Mouse (Mus musculus) ovary, postnatal 14 days (tissue): ENCODE measurements around the gene Tcerg1l.

Source experiments
- DNase-seq: peaks from one replicate; pipeline ENCODE4 v3.0.0; 2022; ENCODE audit warnings: low spot score

Gene Tcerg1l

DNA sequence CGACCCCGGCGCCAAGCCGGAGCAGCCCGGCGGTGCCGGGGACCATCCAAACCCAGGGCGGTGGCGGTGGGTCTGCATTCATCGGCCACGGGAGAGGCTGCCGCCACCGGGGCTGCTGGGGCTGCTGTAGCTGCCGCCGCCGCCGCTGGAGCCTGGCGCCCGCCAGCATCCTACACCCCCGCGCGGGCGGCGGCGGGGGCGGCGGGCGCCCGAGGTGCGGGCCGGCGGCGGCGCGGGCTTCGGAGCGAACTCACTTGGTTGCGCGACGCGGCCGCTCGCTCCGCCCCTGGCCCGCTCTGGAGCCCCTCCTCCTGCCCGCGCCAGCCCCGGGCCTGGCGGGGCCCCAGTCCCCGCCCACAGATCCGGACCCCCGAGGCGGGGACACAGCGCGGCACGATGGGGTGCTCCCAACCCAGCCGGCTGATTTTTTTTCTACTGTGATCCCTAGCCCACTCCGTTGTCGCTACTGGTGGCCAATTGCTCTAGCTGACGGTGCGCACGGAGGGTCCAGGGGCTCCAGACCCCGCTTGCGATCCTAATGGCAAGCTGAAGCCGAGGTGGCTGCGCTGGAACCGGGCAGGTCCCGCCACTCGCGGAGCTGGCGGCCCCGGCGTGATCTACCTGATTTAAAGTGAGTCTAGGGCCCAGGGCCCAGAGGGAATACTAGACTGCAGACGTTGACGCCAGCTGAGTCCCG lies at the start of gene Tcerg1l:
TSS of gene Tcerg1l (minus strand) at position 246 of the 697 bp plus-strand sequence.
- no peak for DNase-seq

DNA sequence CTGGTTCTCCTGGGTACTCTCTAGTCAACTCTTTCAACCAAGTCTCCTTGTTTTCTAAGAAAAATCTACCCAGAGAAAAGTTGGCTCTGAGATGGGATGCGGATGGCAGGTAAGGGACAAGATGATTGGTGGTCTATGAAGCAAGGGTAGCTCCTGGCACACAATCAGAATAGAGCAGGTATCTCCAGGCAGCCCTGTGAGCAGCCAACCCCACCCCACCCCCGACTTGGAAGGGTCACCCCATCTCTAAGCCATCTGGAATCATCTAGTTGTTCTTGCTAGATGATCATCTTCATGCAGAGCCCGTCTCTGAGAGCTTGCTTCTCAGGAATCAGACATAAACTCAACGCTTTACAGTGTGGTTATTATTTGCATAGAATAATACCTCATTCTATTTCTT lies 44.6 kb upstream of the Tcerg1l start:
- DNase-seq: no peak

DNA sequence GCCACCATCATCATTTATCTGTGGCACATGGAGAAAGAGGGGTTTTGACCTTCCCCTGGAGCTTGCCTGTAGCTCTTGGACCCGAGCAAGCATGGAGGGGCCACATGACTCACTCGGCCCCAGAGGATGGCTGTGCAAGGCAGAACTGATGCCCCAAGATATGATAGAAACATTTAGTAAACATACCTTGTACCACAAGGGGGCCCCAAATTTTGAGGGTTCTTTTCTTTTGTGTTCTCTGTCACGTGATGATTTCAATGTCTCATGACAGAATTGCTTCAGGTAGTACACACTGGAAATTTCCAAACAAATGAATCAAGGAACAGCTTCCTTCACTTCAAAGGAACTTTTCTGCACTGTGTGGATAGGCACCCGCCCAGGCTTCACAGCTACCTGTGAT lies 35.0 kb upstream of the Tcerg1l start:
- no peak for DNase-seq

DNA sequence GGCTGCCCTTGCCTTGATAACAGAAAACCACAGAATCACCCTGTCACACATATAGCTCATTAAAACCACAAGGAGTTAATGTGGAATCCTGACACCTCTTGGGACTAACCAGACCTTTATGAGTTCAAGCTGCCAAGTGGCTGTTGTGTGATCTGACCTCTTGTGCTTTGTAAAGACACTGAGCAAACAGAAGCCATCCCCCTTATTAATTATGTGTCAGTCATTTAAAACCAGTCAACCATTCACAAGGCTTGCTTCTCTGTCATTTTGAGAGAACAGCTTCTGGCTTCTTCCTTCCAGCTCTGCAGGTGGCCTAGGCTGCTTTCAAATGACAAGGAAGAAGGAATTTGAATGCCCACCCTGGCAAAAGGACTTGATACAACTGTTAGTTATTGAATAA lies 33.9 kb upstream of the Tcerg1l start:
- DNase-seq: no peak

DNA sequence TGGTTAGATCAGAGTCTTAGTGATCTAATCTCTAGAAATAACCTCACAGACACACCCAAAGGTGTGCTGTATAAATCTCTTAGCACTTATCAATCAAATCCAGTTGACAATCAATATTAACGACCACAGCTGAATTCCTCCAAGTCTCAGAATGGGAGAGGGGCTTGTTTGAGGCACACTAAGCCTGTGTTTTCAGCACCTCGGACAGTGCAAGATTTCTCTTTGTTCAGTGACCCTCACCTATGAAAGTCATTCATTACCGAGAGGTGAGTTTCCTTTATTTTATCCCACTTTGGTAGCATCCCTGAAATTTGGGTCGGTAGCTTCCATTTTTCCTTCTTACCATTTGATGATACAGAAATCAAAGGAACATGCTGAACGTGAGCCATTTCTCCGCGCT lies 32.4 kb upstream of the Tcerg1l start:
- DNase-seq: no peak

DNA sequence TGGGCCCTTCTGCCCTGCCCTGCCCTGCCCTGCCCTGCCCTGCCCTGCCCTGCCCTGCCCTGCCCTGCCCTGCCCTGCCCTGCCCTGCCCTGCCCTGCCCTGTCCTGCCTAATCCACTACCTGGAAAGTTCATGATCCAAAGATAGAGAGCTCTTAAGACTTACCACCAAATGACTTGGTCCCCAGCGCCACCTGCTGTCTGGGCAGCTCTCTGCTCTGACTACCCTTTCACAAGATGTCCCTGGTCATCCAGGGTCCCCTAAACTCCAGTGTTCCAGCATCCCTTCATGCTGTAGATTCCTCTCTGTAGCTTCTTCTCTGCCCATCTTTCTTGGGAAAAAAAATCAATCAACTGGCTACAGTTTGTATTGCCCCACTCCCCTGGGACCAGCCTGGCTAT lies 31.3 kb upstream of the Tcerg1l start:
- DNase-seq: no peak

DNA sequence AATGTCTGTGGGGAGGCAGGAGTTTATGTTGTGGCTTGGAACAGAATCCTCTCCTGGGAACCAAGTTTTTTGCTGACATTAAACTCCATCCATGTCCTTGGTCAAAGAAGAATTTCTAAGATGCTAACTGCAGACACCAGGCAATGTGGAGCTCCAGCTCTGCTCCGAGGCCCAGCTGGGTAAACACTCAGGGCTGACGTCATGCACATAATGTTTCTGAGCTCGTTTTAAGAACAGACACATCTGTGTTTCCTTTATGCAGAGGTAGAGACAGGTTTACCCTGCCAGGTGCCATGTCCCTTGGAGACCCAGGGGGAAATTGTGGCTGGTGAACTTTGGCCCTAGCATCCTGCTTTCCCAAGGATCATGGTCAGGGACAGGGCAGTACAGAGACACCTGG lies 29.9 kb upstream of the Tcerg1l start:
- DNase-seq: no peak

DNA sequence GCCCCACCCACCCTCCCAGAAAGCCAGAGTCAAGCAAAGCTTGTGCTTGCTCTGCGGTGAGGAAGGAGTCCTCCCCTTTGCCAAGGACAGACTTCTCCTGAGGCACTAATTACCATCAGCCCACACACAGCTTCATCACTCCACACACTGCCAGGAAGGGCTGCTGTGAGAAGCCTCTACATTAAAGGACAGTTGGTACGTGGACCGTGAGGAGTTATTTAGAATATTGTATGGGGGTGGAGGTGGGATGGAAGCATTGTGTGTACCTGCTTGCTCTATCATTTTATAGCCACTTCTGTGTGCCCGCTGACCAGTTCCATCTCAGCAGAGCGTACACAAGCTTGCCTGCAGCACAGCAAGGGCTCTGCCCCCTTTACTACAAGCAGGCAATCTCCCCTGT lies 16.0 kb upstream of the Tcerg1l start:
- DNase-seq: no peak

DNA sequence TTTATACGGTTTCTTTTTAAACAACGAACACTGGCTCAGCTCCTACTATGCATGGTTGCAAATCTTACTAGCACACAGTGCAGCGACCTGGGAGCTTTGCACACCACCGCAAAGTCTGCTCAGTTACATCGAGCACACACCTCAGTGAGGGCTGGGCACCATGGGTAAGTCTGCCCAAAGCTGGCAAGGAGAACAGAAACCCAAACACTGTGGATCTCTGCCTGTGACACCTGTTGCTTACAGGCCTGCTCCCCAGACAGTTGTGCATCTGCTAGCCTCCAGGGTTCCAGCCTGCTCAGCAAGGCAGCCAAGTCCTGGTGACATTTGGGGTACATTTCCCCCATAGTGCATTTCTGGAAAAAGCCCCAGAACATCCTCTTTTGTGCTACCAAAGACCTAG lies 4.1 kb upstream of the Tcerg1l start:
- no peak for DNase-seq

DNA sequence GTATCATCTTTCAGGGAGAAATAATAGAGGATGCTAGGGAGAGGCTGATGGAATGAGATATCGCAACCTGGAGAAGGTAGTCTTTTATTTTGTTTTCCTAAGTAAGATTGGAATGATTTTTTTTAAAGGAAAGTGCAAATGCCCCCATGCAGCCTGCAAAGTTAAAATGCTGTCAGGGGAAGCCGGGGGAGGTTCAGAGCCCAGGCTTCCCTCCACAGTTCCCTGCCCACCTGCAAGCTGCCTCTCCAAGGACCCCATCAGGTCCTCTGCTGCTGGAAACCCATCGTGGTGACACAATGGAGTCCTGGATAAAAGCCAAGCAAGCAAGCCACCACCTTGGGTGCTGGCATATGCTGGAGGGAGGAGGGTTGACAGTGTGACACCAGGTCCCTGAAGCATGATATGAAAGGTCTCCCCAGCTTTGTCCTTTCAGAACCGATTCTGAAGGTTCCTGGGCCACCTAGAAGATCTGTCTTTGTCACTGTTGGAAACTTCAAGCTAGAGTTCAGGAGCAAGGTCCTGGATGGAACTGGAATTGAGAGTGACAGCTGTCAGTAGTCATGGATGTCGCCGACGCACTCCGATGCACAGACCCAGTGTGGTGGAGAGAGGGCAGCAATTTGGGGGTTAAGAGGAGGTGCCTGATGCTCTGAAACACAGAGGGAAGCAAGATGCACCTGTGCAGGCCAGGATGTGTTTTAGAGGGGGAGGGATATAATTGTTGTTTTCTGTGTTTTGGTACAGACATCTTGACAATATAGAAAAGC lies 3.2 kb upstream of the Tcerg1l start:
- DNase-seq: no peak

DNA sequence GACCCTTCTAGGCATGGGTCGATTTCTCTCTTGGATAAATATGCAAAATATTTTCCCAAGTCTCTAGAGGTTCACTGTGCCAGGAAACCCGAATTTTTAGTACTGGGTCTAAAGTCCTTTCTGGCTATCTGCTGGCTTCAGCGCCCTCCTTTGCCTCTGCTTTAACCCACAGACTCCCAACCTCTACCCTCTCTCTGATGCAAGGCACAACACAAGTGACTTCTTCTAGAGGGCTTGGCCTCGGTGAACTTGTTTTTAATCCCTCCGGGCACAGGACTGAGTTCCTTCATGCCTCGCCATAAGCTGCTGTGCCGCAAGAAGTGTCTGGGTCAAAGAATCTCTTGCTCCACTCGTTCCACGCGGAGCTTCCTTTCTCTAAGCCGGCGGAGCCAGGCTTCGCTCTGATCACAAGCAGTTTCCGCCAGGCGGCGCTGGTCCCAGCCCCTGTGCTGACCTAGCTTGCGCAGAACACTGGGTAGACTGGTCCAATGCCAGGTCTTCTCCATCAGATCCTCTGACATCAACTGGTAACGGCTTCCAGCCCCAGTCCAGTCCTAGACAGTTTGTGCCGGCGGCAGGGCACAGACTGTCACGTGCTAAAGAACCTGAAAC lies 758 bp upstream of the Tcerg1l start:
- DNase-seq: peak; percentile 13

DNA sequence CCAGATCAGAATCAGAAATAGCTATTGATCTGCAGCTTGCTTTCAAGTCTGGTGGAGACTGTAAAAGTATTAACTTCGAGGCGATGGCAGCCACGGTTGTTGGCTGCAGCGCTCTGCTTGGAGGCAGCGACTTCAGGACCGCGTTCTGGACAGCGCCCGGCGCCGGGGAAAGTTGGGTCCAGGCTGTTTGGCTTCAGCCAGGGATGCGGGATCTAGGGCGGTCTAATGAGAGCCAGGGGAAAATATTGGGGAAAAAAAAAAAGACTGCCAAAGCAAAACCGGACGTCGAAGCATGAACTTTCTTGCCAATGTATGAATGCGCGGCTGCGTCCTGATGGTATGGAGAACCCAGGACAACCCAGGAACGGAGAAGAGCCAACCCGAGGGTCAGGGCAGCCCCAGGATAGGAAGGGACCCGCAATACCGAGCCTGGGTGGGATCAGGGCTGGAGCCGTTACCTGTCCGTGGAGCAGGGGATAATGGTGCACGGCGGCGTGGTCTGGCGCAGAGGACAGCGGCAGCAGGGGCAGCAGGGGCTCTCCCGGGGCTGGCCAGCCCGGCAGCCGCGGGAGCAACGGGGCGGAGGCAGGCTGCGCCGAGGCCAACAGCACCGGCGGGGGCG lies 556 bp downstream of the Tcerg1l start:
- DNase-seq: peak; percentile 63

DNA sequence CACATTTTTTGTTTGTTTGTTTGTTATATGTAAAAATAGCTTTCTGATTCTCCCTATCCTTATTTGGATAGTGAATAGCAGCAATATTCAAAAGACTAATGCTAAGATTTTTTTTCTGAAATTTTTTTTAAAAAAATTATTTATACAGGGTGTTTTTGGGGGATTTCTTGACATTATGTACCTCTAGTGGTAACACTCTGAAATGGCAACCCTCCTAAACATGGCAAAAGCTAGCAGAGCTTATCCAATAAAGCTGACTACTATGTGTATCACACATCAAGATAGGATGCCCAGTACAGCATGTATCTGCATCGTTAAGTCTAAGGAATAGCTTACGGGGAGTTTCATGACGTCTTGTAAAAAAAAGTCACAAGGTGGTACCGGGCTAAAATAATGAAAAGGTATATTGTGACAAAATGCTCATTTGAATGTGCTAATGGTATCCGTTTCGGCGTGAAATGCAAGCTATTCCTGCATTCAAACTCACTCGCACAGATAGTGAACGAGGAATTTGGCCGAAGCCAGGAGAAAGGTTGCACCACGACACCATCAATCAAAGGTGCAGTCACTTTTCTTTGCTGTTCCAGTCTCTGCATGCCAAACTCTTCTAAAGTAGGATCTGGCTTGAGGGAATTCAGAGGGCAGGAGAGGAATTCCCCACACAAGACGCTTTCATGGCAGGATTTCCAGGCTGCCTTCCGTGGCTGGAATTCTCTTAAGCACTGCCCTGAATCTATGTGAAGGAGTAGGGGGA lies 1.2 kb downstream of the Tcerg1l start:
- no peak for DNase-seq

DNA sequence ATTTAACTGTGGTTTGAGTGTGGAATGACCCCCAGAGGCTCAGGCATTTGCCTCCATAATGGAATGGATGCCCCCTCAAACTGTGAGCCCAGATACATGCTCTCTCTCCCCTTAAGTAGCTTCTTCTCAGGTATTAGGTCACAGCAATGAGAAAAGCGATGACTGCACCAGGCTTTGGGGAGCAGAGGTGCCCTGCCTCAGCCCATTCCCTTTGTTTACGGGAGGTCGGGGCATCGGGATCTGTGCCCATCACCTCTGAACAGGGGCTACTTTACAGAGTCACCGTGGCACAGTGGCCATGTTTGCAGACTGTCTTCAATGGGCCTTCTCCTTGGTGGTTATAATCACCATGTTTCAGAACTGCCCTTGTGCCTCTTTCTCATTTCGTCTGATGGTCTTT lies 7.6 kb downstream of the Tcerg1l start:
- no peak for DNase-seq

DNA sequence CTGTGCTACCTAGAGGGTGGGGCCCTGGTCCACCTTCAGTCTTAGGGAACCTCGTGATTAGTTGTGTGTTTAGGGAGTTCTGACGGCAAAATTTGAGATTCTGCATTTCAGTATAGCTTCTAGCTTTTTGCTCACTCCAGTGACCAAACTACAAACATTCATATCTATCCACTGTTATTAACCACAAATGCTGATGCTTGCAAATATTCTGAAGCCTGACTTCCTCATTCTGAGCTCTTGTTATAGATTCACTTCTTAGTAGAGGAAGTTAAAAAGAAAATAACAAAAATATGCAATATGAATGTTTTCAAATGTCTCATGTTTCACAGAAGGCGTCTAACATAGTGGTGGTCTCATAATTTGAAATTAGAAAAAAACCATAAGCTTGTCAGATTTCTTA lies 8.5 kb downstream of the Tcerg1l start:
- no peak for DNase-seq

DNA sequence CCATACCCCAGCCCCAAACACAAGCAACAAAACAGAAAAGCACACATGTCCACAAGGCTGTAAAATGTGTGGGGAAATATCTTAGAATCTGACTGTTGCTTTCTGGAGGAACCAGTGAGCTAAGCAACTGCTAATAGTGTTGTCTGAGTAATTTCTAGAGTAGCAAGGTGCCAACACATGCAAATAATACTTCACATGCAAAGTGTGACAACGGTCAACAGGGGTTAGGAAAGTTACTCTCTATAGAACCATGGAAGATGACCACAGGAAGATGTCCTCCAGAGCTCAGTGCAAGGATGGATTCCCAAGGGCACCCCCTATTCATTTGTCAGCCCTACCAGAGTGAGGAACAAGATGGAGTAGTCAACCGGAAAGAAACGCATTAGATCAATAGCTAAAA lies 18.3 kb downstream of the Tcerg1l start:
- DNase-seq: no peak

DNA sequence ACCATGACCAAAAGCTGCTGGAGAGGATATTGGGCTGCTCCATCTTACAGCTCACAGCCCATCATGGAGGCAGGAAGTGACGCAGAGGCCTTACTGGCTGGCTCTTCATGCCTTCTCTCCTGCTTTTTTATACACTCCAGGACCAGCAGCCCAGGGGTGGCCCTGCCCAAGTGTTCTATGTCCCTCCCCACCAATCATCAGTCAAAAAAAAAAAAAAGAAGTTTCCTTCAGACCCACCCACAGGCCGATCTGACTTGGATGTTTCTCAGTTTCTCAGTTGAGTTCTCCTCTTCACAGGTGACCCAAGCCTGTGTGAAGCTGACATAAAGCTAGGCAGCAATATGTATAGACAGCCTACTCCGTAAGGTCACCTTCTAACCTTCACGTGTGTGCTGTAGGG lies 19.0 kb downstream of the Tcerg1l start:
- no peak for DNase-seq

DNA sequence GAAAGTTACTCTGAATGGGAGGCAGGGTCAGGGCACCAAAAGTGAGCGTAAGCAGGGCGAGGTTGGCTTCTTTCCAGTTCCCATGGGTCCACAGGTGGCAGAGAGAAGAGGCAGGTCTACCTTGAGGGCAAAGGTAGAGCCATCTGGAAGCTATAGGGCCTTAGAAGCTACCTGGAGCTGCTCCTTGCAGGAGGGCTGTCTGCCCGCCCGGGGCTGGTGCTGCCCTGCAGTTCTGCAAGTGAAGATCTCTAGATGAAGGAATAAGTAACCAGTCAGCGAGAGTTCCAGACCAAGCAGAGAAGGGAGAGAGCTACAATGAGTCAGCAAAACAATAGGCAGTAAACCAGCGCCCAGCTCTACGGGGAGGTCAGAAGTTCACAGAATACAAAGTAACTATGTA lies 22.0 kb downstream of the Tcerg1l start:
- no peak for DNase-seq

DNA sequence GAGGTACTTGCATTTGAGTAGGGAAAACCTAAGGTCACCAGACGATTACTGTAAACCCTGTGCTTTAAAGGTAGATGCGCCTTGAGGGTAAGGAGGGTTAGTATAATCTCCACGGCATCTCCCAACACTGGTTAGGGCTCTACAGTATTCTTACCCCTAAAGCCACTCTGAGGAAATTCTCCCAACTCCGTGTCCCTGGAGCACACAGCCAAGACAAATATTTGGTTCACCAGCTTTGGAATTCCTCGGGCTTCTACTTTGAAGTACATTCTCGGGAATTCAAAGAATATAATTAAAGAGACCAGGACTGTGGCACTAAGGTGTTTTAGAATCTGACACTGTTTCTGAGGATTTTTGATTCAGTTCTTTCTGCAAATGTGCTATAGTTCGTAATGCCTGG lies 23.2 kb downstream of the Tcerg1l start:
- no peak for DNase-seq

DNA sequence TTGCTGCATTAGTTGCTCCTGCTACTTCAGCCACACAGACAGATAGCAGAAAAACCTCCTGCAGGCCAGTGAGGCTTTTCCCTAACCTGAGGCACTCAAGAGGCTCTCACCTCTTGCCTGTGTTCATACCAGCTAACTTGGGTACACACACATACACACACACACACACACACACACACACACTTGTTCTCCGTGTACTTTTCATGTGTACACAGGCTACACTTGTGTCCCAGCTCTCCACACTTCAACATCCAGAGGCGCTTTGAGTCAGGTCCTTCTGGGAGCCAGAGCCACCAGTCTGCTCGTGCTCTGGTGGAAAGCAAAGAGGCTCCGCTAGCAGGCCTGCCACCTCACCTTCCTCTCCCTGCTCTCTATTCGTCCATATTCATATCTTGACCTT lies 24.0 kb downstream of the Tcerg1l start:
- DNase-seq: no peak

DNA sequence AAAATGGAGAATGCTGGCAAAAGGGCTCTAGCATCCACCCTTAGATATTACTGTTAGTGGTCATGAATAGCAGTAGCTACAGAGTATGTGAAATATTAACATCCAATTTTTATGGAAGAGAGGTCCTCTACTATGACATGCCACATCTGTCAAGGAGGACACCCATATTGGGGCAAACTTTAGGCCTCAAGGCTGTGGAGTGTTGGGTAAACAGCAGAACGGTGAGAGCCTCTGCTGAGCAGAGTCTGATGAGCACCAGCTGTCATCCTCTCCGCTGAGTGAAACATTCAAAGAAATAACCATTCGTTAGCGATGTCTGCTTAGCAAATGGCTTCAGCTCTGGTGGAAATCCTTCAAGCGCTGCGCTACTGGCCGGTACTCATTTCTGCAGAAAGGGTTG lies 30.0 kb downstream of the Tcerg1l start:
- no peak for DNase-seq

DNA sequence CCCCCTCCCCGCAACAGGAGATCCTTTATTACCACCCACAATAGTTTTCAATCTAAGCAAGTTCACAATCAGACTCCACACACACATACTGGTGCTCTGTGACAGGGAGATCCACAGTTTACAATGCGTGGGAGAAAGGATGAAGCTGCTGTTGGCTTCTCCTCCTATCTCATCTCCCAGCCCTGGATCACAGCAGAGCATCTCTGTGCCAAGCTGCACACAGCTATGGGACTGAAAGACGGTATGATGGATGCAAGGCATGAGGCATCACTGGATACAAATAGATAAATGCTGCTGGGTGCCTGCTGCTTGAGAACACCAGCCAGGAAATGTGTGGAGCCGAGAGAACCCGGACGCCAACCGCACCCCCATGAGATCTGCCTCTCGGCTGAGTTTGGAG lies 32.0 kb downstream of the Tcerg1l start:
- DNase-seq: no peak
